Mouse (Mus musculus): ENCODE measurements at regions not wholly inside any gene's neighbourhood (a gene's known extent, or its start where the extent isn't known, plus 50 kb on each side); places are given as distances from the start of the nearest gene placed in this dataset.

GRCm38 (mm10) chr16:52947679-52948078, 493.8 kb upstream of the Alcam start:
- H3K4me3 ChIP-seq (ENCODE audit: low read depth, low read length), result no peak overlapping the region
- H3K4me2 ChIP-seq, result no peak overlapping the region
- no peak overlapping the region for H3K27ac ChIP-seq (ENCODE audit: low read depth, low read length)
- H3K9ac ChIP-seq (ENCODE audit: low read length), result no peak overlapping the region
- no peaks in the 10 kb centered on the region for H3K36me3 ChIP-seq (ENCODE audit: control insufficient read depth, insufficient read depth, low read length)
- ATAC-seq (ENCODE audit: low FRiP score) (no peak), DNase-seq (ENCODE audit: low spot score, missing footprints) (no peak)
- no peaks in the 10 kb centered on the region for H3K9me3 ChIP-seq (ENCODE audit: control insufficient read depth, low read length)
- no peaks in the 10 kb centered on the region for H3K4me1 ChIP-seq (ENCODE audit: control insufficient read depth, insufficient read depth, low read length)
- 69% methylated on average over 4 of the region's 4 CpGs for WGBS
- no peaks in the 10 kb centered on the region for H3K27me3 ChIP-seq (ENCODE audit: control insufficient read depth, insufficient read depth, low read length)

GRCm38 (mm10) chr16:52934749-52935148, 480.9 kb upstream of the Alcam start:
- Histone ChIP-seq H3K27ac (ENCODE audit: low read depth, low read length) (no peak overlapping the region), H3K9ac (ENCODE audit: low read length) (no peak overlapping the region), H3K27me3 (ENCODE audit: control insufficient read depth, insufficient read depth, low read length) (no peaks in the 10 kb centered on the region), H3K9me3 (ENCODE audit: control insufficient read depth, low read length) (no peaks in the 10 kb centered on the region), H3K4me2 (no peak overlapping the region), H3K4me3 (ENCODE audit: low read depth, low read length) (no peak overlapping the region), H3K36me3 (ENCODE audit: control insufficient read depth, insufficient read depth, low read length) (no peaks in the 10 kb centered on the region), H3K4me1 (ENCODE audit: control insufficient read depth, insufficient read depth, low read length) (no peaks in the 10 kb centered on the region)
- DNase-seq (ENCODE audit: low spot score, missing footprints) (no peak), ATAC-seq (ENCODE audit: low FRiP score) (no peak)
- WGBS, result 79% methylated on average over 1 of the region's 1 CpGs

- Histone ChIP-seq H3K9me3 (ENCODE audit: control insufficient read depth, low read length) (no peaks in the 10 kb centered on the region), H3K4me2 (no peak overlapping the region), H3K9ac (ENCODE audit: low read length) (no peak overlapping the region), H3K27ac (ENCODE audit: low read depth, low read length) (no peak overlapping the region), H3K36me3 (ENCODE audit: control insufficient read depth, insufficient read depth, low read length) (no peaks in the 10 kb centered on the region), H3K27me3 (ENCODE audit: control insufficient read depth, insufficient read depth, low read length) (no peaks in the 10 kb centered on the region), H3K4me3 (ENCODE audit: low read depth, low read length) (no peak overlapping the region), H3K4me1 (ENCODE audit: control insufficient read depth, insufficient read depth, low read length) (no peaks in the 10 kb centered on the region)
- DNase-seq (ENCODE audit: low spot score, missing footprints) (no peak), ATAC-seq (ENCODE audit: low FRiP score) (no peak)
- 85% methylated on average over 3 of the region's 3 CpGs for WGBS
Observed at GRCm38 (mm10) chr16:52931978-52932377, 478.1 kb upstream of the Alcam start.

- no peak overlapping the region for H3K27ac ChIP-seq (ENCODE audit: low read depth, low read length)
- no peak overlapping the region for H3K4me2 ChIP-seq
- 65% methylated on average over 14 of the region's 14 CpGs for WGBS
- no peak overlapping the region for H3K9ac ChIP-seq (ENCODE audit: low read length)
- no peaks in the 10 kb centered on the region for H3K36me3 ChIP-seq (ENCODE audit: control insufficient read depth, insufficient read depth, low read length)
- no peak overlapping the region for H3K4me3 ChIP-seq (ENCODE audit: low read depth, low read length)
- H3K4me1 ChIP-seq (ENCODE audit: control insufficient read depth, insufficient read depth, low read length), result no peaks in the 10 kb centered on the region
- no peaks in the 10 kb centered on the region for H3K9me3 ChIP-seq (ENCODE audit: control insufficient read depth, low read length)
- no peaks in the 10 kb centered on the region for H3K27me3 ChIP-seq (ENCODE audit: control insufficient read depth, insufficient read depth, low read length)
- peak; percentile 83 for DNase-seq (ENCODE audit: low spot score, missing footprints)
- ATAC-seq (ENCODE audit: low FRiP score), result peak; percentile 94
Observed at GRCm38 (mm10) chr16:52892467-52893255, 438.8 kb upstream of the Alcam start.

- DNase-seq (ENCODE audit: low spot score, missing footprints) (no peak), ATAC-seq (ENCODE audit: low FRiP score) (no peak)
- WGBS, result 81% methylated on average over 4 of the region's 4 CpGs
Observed at GRCm38 (mm10) chr16:52879463-52880114, 425.7 kb upstream of the Alcam start.

GRCm38 (mm10) chr16:52867833-52868232, 414.0 kb upstream of the Alcam start:
- Histone ChIP-seq H3K4me1 (ENCODE audit: control insufficient read depth, insufficient read depth, low read length) (no peaks in the 10 kb centered on the region), H3K4me3 (ENCODE audit: low read depth, low read length) (no peak overlapping the region), H3K27ac (ENCODE audit: low read depth, low read length) (no peak overlapping the region), H3K27me3 (ENCODE audit: control insufficient read depth, insufficient read depth, low read length) (no peaks in the 10 kb centered on the region), H3K9me3 (ENCODE audit: control insufficient read depth, low read length) (no peaks in the 10 kb centered on the region), H3K9ac (ENCODE audit: low read length) (no peak overlapping the region), H3K36me3 (ENCODE audit: control insufficient read depth, insufficient read depth, low read length) (no peaks in the 10 kb centered on the region), H3K4me2 (no peak overlapping the region)
- 71% methylated on average over 6 of the region's 6 CpGs for WGBS
- ATAC-seq (ENCODE audit: low FRiP score), result no peak
- DNase-seq (ENCODE audit: low spot score, missing footprints), result peak; percentile 26

More at GRCm38 (mm10) chr16:52879463-52880114, 425.7 kb upstream of the Alcam start:
- no peak overlapping the region for H3K9ac ChIP-seq (ENCODE audit: low read length)
- no peaks in the 10 kb centered on the region for H3K9me3 ChIP-seq (ENCODE audit: control insufficient read depth, low read length)
- no peak overlapping the region for H3K4me2 ChIP-seq
- no peaks in the 10 kb centered on the region for H3K36me3 ChIP-seq (ENCODE audit: control insufficient read depth, insufficient read depth, low read length)
- H3K4me1 ChIP-seq (ENCODE audit: control insufficient read depth, insufficient read depth, low read length), result no peaks in the 10 kb centered on the region
- H3K4me3 ChIP-seq (ENCODE audit: low read depth, low read length), result no peak overlapping the region
- no peak overlapping the region for H3K27ac ChIP-seq (ENCODE audit: low read depth, low read length)
- H3K27me3 ChIP-seq (ENCODE audit: control insufficient read depth, insufficient read depth, low read length), result no peaks in the 10 kb centered on the region

GRCm38 (mm10) chr16:52863554-52863953, 409.7 kb upstream of the Alcam start:
- WGBS, result 82% methylated on average over 1 of the region's 1 CpGs

GRCm38 (mm10) chr16:52861263-52861662, 407.4 kb upstream of the Alcam start:
- no peak overlapping the region for H3K4me2 ChIP-seq
- H3K27ac ChIP-seq (ENCODE audit: low read depth, low read length), result no peak overlapping the region
- H3K27me3 ChIP-seq (ENCODE audit: control insufficient read depth, insufficient read depth, low read length), result no peaks in the 10 kb centered on the region
- DNase-seq (ENCODE audit: low spot score, missing footprints) (no peak), ATAC-seq (ENCODE audit: low FRiP score) (no peak)
- 91% methylated on average over 6 of the region's 6 CpGs for WGBS
- no peaks in the 10 kb centered on the region for H3K9me3 ChIP-seq (ENCODE audit: control insufficient read depth, low read length)
- no peak overlapping the region for H3K4me3 ChIP-seq (ENCODE audit: low read depth, low read length)
- no peak overlapping the region for H3K9ac ChIP-seq (ENCODE audit: low read length)
- H3K4me1 ChIP-seq (ENCODE audit: control insufficient read depth, insufficient read depth, low read length), result no peaks in the 10 kb centered on the region
- H3K36me3 ChIP-seq (ENCODE audit: control insufficient read depth, insufficient read depth, low read length), result no peaks in the 10 kb centered on the region

More at GRCm38 (mm10) chr16:52863554-52863953, 409.7 kb upstream of the Alcam start:
- H3K27me3 ChIP-seq (ENCODE audit: control insufficient read depth, insufficient read depth, low read length), result no peaks in the 10 kb centered on the region
- H3K36me3 ChIP-seq (ENCODE audit: control insufficient read depth, insufficient read depth, low read length), result no peaks in the 10 kb centered on the region
- H3K9ac ChIP-seq (ENCODE audit: low read length), result no peak overlapping the region
- no peak overlapping the region for H3K4me2 ChIP-seq
- DNase-seq (ENCODE audit: low spot score, missing footprints), result peak; percentile 62
- H3K9me3 ChIP-seq (ENCODE audit: control insufficient read depth, low read length), result no peaks in the 10 kb centered on the region
- no peak for ATAC-seq (ENCODE audit: low FRiP score)
- H3K27ac ChIP-seq (ENCODE audit: low read depth, low read length), result no peak overlapping the region
- no peak overlapping the region for H3K4me3 ChIP-seq (ENCODE audit: low read depth, low read length)
- H3K4me1 ChIP-seq (ENCODE audit: control insufficient read depth, insufficient read depth, low read length), result no peaks in the 10 kb centered on the region

GRCm38 (mm10) chr16:52858441-52859209, 404.8 kb upstream of the Alcam start:
- H3K4me1 ChIP-seq (ENCODE audit: control insufficient read depth, insufficient read depth, low read length), result no peaks in the 10 kb centered on the region
- no peaks in the 10 kb centered on the region for H3K36me3 ChIP-seq (ENCODE audit: control insufficient read depth, insufficient read depth, low read length)
- DNase-seq (ENCODE audit: low spot score, missing footprints) (peak; percentile 79), ATAC-seq (ENCODE audit: low FRiP score) (no peak)
- no peak overlapping the region for H3K27ac ChIP-seq (ENCODE audit: low read depth, low read length)
- 73% methylated on average over 8 of the region's 8 CpGs for WGBS
- H3K9ac ChIP-seq (ENCODE audit: low read length), result no peak overlapping the region
- no peaks in the 10 kb centered on the region for H3K27me3 ChIP-seq (ENCODE audit: control insufficient read depth, insufficient read depth, low read length)
- no peak overlapping the region for H3K4me3 ChIP-seq (ENCODE audit: low read depth, low read length)
- no peaks in the 10 kb centered on the region for H3K9me3 ChIP-seq (ENCODE audit: control insufficient read depth, low read length)
- H3K4me2 ChIP-seq, result no peak overlapping the region

Data from midbrain, embryonic 11.5 days (tissue).